Mouse (Mus musculus) telencephalon, adult 2 months (tissue): ENCODE data around the gene Taar7a.
A peak's percentile ranks its signal among the peaks of the same experiment; 100 is the strongest.

Source experiments
- DNase-seq: peaks from one replicate; pipeline ENCODE4 v3.0.0-alpha.2; 2011; ENCODE audit warnings: low read depth, low spot score

Gene Taar7a

DNA sequence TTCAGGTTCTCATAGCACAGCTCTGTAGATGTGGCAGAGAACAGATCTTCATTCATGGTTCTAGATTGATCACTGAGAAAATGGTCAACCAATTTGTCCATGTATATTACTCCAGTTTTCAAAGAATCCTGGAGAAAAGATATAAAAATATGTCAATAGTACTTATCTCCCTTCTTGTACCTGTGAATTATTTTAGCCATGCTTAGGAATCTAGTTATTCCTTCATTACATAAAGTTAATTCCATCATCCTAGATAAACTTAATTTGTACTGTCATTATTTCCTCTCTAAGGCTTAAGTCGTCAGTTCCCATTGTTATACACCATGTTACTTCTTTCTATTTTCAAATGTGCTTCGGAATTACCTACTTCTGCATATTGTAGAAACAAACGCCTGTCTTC is at the start of gene Taar7a:
TSS of gene Taar7a (minus strand) at position 101 of the 400 bp plus-strand sequence.
- no peak for DNase-seq

GRCm38 (mm10) chr10:24040120-24040869 is 47.0 kb upstream of the Taar7a start:
- no peak for DNase-seq

- no peak for DNase-seq
Observed at GRCm38 (mm10) chr10:24037314-24037713, 44.0 kb upstream of the Taar7a start, which contains the start of gene Taar7e. Taar7e (plus strand) TSS chr10:24037614.

DNA sequence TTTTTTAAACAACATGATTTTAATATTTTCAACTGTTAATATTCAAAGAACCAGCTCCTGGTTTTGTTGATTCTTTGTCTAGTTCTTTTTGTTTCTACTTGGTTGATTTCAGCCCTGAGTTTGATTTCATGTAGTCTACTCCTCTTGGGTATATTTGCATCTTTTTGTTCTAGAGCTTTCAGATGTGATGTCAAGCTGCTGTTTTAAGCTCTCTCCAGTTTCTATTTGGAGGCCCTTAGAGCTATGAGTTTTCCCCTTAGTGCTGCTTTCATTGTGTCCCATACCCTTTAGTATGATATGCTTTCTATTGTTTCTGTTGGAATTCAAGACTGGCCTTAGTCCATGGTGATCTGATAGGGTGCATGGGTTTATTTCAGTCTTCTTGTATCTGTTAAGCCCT is 38.1 kb upstream of the Taar7a start:
- no peak for DNase-seq

- no peak for DNase-seq
Observed at GRCm38 (mm10) chr10:24026922-24027321, 33.6 kb upstream of the Taar7a start, which contains the start of gene Taar7d. Taar7d (plus strand) TSS chr10:24027222.

DNA sequence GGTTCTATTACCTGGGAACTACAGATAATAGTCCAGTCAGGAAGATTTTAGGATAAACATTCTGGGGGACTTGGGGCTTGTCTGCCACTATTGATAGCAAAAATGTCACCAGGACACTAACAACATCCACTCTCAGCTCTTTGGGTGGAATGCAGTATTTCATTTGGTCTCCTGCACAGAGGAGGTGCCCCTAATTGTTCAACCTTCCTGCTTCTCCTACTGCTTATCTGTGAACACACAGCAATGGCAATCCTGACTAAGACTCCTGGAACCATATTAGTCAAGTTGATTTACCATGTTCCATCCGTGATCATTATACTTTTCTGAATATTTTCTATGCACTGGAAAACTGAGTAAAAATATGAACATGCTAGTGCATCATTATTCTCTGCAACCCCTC is 14.9 kb upstream of the Taar7a start:
- DNase-seq = no peak

DNA sequence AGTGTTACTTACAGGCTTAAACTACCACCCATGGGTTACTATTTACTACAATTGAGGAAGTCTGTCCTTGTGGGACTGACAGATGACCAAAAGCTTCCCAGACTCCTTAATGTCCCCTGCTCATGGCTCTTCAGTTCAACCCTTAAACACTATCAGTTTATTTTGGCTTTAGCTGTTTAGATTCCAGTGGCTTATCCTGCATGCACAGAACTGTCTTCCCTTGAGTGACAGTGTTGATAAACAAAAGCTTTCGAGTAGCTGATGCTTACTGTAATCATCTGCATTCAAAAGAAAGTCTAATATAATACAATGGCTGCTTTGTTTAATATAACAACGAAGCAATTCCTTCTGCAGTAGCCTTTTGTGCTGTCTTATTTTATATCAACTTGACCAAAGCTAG is 13.8 kb upstream of the Taar7a start:
- no peak for DNase-seq

DNA sequence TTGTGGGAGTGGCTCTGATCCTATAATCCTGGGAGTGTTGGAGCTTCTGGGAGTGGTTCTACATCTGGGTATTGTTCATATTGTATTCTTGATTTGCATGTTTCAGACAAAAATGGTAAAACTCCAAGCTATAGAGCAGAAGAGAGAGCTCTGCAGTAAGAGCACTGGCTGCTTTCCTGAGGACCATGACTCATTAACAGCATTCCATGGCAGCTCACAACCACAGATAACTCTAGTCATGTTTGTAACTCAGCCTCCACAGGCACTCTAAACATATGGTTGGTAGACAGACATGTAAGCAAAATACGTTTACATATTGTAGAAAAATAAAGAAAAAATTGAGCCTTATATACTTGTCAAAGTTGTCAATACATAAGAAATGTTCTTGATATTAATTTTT is 13.2 kb upstream of the Taar7a start:
- no peak for DNase-seq

DNA sequence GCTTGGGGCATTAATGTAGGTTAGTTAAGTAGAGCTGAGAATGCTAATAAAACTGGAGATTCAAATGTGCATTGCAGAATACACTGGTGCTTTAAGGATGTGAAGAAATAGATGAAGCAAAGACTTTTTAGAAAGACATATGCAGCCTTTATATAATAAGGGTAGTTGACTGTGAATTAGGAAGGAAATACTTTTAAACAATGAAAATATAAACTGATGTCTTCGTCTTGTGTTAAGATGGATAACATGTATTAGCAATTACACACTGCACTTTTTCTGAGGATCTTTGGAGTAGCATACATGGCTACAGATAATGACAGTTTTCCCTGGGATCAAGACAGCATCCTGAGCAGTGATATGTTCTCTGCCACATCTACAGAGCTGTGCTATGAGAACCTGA is 6.4 kb upstream of the Taar7a start, which contains the start of gene Taar7b:
TSS of gene Taar7b (plus strand) at position 301 of the 400 bp plus-strand sequence.
- DNase-seq = no peak

- DNase-seq = no peak
Observed at GRCm38 (mm10) chr10:23986419-23986818, 6.9 kb downstream of the Taar7a start.

DNA sequence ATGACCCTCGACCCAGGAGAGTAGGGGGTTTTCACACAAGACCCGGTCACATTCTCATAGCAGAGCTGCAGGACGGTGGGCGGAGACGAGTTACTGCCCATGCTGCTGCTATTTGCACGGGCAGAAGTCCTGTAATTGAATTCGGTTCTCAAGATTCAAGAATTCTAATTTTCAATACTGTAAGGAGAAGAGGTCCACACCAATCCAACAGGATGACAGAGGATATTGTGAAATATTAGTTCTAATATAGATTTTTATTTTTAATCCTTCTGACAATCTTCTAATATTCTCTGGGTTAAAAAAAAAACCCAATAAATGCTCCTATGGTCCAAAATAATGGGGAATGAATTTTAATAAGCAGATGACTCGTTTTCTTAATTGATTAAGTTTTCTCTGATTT is 7.7 kb downstream of the Taar7a start, which contains the start of gene Taar6:
TSS of gene Taar6 (minus strand) at position 101 of the 400 bp plus-strand sequence.
- no peak for DNase-seq

- DNase-seq = peak; percentile 34
Observed at GRCm38 (mm10) chr10:23978901-23979705, 14.2 kb downstream of the Taar7a start.

GRCm38 (mm10) chr10:23977958-23978357 is 15.3 kb downstream of the Taar7a start:
- no peak for DNase-seq

DNA sequence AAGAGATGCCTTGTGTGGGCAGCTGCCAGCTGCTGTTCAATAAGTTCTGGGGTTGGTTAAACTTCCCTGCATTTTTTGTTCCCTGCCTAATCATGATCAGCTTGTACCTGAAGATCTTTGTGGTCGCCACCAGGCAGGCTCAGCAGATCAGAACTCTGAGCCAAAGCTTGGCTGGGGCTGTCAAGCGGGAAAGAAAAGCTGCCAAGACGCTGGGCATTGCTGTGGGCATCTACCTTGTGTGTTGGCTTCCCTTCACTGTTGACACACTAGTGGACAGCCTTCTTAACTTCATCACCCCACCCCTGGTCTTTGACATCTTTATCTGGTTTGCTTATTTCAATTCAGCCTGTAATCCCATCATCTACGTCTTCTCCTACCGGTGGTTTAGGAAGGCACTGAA is 22.0 kb downstream of the Taar7a start:
- DNase-seq = no peak

- DNase-seq = no peak
Observed at GRCm38 (mm10) chr10:23970656-23971165, 22.6 kb downstream of the Taar7a start, which contains the start of gene Taar5. Taar5 (plus strand) TSS chr10:23970706.

- no peak for DNase-seq
Observed at GRCm38 (mm10) chr10:23964921-23965610, 28.2 kb downstream of the Taar7a start.

DNA sequence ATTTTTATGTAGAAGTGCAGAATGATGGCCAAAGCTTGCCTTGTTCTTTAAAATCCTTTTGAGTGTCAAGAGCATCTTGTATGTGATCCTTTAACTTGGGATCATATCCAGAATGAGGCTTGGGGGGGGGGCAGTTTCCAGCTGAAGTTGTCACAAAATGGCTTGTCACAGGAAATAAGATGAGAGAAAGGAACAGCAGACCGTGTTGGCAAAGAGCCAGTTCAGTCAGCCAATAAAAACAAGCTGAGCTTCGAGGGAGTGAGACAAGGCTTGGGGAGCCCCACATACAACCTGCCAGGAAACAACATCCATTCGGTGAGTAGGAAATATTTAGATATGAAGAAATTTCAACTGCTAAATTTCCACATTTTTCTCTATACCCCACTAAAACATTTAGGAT is 29.8 kb downstream of the Taar7a start:
- DNase-seq = no peak

- no peak for DNase-seq
Observed at GRCm38 (mm10) chr10:23960444-23960915, 32.8 kb downstream of the Taar7a start, which contains the start of gene Taar4. Taar4 (plus strand) TSS chr10:23960494.

- DNase-seq = no peak
Observed at GRCm38 (mm10) chr10:23959071-23959470, 34.2 kb downstream of the Taar7a start.

DNA sequence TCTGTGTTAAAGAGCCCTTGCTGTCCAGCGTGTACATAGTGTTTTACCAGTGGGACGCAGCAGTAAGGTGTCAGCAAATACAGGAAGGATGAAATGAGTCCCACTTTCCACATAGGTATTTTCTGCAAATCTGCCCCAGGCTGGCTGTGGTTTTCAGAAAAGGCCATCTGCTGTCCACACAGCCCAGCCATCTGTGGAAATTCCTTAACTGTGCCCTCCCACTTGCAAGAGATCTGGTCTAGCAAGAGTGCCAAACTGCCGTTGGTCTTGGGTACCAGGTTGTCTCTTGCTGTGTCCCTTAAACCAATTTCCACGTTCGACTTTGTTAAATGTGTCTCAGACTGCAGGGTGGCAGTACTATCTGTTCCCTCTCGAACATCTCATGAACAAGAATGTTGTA is 41.6 kb downstream of the Taar7a start:
- no peak for DNase-seq

DNA sequence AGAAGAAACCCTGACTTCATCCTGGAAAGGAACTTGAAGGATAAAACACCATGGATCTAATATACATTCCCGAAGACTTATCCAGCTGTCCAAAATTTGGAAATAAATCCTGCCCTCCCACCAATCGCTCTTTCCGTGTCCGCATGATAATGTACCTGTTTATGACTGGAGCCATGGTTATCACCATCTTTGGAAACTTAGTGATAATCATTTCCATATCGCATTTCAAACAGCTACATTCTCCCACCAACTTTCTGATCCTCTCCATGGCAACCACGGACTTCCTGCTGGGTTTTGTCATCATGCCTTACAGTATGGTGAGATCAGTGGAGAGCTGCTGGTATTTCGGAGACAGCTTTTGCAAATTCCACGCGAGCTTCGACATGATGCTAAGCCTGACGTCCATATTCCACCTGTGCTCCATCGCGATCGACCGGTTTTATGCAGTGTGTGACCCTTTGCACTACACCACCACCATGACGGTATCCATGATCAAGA is 43.7 kb downstream of the Taar7a start, which contains the start of gene Taar3:
TSS of gene Taar3 (plus strand) at position 51 of the 498 bp plus-strand sequence.
- DNase-seq = no peak
